9 mouse cellular contexts compared by ENCODE assay signal in the genomic region with DNA sequence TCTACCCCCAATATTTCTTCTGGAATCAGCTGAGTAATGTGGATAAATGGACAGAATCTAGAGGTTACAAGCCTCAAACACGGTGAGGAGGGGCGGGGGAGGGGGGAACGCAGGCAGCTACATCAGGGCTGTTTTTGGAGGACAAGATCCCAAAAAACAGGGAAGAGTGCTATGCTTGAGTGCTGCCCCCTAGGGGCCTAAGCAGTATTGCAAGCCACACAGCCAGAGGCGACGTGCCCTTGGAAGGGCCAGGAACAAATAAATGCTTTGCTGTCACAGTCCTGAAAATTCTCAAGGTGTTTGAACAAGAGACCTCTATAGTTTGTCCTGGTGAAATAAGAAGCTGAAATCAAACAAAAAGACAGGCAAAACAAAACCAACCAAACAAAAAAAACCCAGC. TPM values are rescaled to one million over a fixed set of nuclear protein-coding genes. Genes with fewer than 3 reads are reported as not detected.
DNase-seq lines count a peak whose midpoint lies in the region; ATAC-seq and TF ChIP-seq lines count a peak whose summit lies in the region.
"Had no signal": no experiment of that assay in that cellular context is flagged by ENCODE, and none has a peak within 500 bp of the region (broad histone marks: within the 10 kb centered on the region; RNA-seq: fewer than 3 reads in every experiment).

No protein-coding gene starts in this region.

- TF ChIP-seq CTCF in G1E (IDR thresholded peaks at IDR 0.05; ENCODE audit: low read depth, low read length), result peak; percentile 95

- 6% methylated on average over 5 of the region's 5 CpGs for WGBS in heart, embryonic 10.5 days

- H3K4me1 ChIP-seq in heart, embryonic 10.5 days, result peaks cover 18% of the 10 kb centered on the region
- H3K4me1 ChIP-seq in G1E (ENCODE audit: insufficient read depth, low read depth, low read length), result peaks cover 41% of the 10 kb centered on the region

- H3K36me3 ChIP-seq in heart, embryonic 10.5 days, result no peaks in the 10 kb centered on the region
- H3K36me3 ChIP-seq in G1E (replicated peaks), result peaks cover 11% of the 10 kb centered on the region
- H3K36me3 ChIP-seq: limb, embryonic 13.5 days had no signal

- peak; percentile 94 for DNase-seq in heart, adult 11 months
- no peak for DNase-seq in heart, embryonic 10.5 days (ENCODE audit: low spot score)
- peak; percentile 54 for DNase-seq in G1E (ENCODE audit: low spot score)
- peak; percentile 80 for DNase-seq in cerebellum, adult 9-11 months
- peak; percentile 71 for DNase-seq in left cerebral cortex, adult 11 months (ENCODE audit: low spot score)
- DNase-seq in natural killer cell, adult 2 months (ENCODE audit: low spot score in 2 of 2), result peak; percentile 45 to 64
- DNase-seq in testis, postnatal 10 days (ENCODE audit: low spot score), result peak; percentile 94

- no peak overlapping the region; the same call in 1 of the 2 replicates for H3K27ac ChIP-seq in heart, embryonic 10.5 days
- H3K27ac ChIP-seq: limb, embryonic 13.5 days had no signal

- no peak overlapping the region for H3K4me3 ChIP-seq in heart, embryonic 10.5 days
- no peak overlapping the region for H3K4me3 ChIP-seq in G1E (ENCODE audit: low read depth, low read length)
- H3K4me3 ChIP-seq: limb, embryonic 13.5 days had no signal

- no peaks in the 10 kb centered on the region for H3K27me3 ChIP-seq in heart, embryonic 10.5 days (ENCODE audit: insufficient read depth, poor library complexity, severe bottlenecking)
- H3K27me3 ChIP-seq in G1E (ENCODE audit: insufficient read depth, low read length), result no peaks in the 10 kb centered on the region
- H3K27me3 ChIP-seq: limb, embryonic 13.5 days had no signal

- no peaks in the 10 kb centered on the region for H3K9me3 ChIP-seq in heart, embryonic 10.5 days
- H3K9me3 ChIP-seq in G1E (replicated peaks), result no peaks in the 10 kb centered on the region
- H3K9me3 ChIP-seq: limb, embryonic 13.5 days had no signal

- no peak for ATAC-seq in G1E (ENCODE audit: extremely low read depth, insufficient number of reproducible peaks, low FRiP score, poor library complexity, severe bottlenecking)
- ATAC-seq in granulocyte monocyte progenitor cell, adult 5-6 weeks (replicated peaks; ENCODE audit: poor library complexity, severe bottlenecking), result peak; percentile 16

RNA-seq across cellular contexts. Expression of gene Ppia, which starts 3.6 kb away (rescaled TPM):
- polyA plus RNA-seq in heart, embryonic 10.5 days (2016; fragmentation: Nextera tagmentation; extraction: Ambion mirVana), result 4,882 and 5,148 TPM in 2 replicates
- 1,642 and 2,027 TPM in 2 replicates for total RNA-seq in G1E (2014; fragmentation: Nextera tagmentation)
- total RNA-seq in G1E (2017), result 3,073 and 3,673 TPM in 2 replicates
- 182 and 196 TPM in 2 replicates for polyA plus RNA-seq in G1E (2012)
- 4,322 and 4,754 TPM in 2 replicates for total RNA-seq in granulocyte monocyte progenitor cell, adult 5-6 weeks (2014; fragmentation: Nextera tagmentation)
- total RNA-seq in granulocyte monocyte progenitor cell, adult 5-6 weeks (2017), result 1,769 and 2,269 TPM in 2 replicates

RNA-seq across cellular contexts. Expression of gene Zmiz2, which starts 22.8 kb away (rescaled TPM):
- polyA plus RNA-seq in heart, embryonic 10.5 days (2016; fragmentation: Nextera tagmentation; extraction: Ambion mirVana), result 8.1 and 10.2 TPM in 2 replicates
- total RNA-seq in G1E (2014; fragmentation: Nextera tagmentation) (63.4 and 75.4 TPM in 2 replicates), G1E (2017) (6.0 and 7.1 TPM in 2 replicates)
- polyA plus RNA-seq in G1E (2012), result 245 and 292 TPM in 2 replicates
- total RNA-seq in granulocyte monocyte progenitor cell, adult 5-6 weeks (2014; fragmentation: Nextera tagmentation), result 39.9 and 62.9 TPM in 2 replicates
- total RNA-seq in granulocyte monocyte progenitor cell, adult 5-6 weeks (2017), result 6.1 and 10.6 TPM in 2 replicates

RNA-seq across cellular contexts. Expression of gene H2afv, which starts 32.6 kb away (rescaled TPM):
- 303 and 415 TPM in 2 replicates for polyA plus RNA-seq in heart, embryonic 10.5 days (2016; fragmentation: Nextera tagmentation; extraction: Ambion mirVana)
- total RNA-seq in G1E (2014; fragmentation: Nextera tagmentation) (53.2 and 62.9 TPM in 2 replicates), G1E (2017) (77.3 and 92.1 TPM in 2 replicates)
- 68.1 and 97.5 TPM in 2 replicates for polyA plus RNA-seq in G1E (2012)
- 152 and 264 TPM in 2 replicates for total RNA-seq in granulocyte monocyte progenitor cell, adult 5-6 weeks (2014; fragmentation: Nextera tagmentation)
- 119 and 143 TPM in 2 replicates for total RNA-seq in granulocyte monocyte progenitor cell, adult 5-6 weeks (2017)
